Comparison of ENCODE assay signal across 32 mouse cellular contexts in the genomic region with DNA sequence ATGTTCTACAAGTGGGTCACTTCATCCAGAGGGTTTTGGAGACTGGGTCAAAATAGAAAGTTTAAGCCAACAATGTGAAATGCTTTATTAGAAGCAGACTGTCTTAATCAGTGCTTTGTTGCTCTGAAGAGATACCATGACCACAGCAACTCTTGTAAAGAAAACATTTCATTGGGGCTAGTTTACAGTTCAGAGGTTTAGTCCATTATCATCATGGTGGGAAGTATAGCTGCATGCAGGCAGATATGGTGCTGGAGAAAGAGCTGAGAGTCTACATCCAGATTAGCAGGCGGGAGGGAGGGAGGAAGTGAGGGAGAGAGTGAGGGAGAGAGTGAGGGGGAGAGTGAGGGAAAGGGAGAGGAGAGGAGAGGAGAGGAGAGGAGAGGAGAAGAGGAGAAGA.
"Had no signal": no experiment of that assay in that cellular context is flagged by ENCODE, and none has a peak within 500 bp of the region (broad histone marks: within the 10 kb centered on the region; RNA-seq: fewer than 3 reads in every experiment).

No protein-coding gene starts in this region.

- H3K27me3 ChIP-seq: limb, embryonic 12.5 days; limb, embryonic 13.5 days; limb, embryonic 15.5 days; liver, embryonic 12.5 days; liver, embryonic 13.5 days; liver, embryonic 15.5 days; lung, embryonic 15.5 days; megakaryocyte, embryonic 14.5 days; midbrain, embryonic 12.5 days; midbrain, embryonic 13.5 days; midbrain, embryonic 15.5 days; neural tube, embryonic 12.5 days had no signal

- ATAC-seq: liver, embryonic 12.5 days; liver, postnatal 0 days; lung, postnatal 0 days; midbrain, embryonic 13.5 days; midbrain, embryonic 15.5 days; midbrain, embryonic 16.5 days had no signal

- H3K9me3 ChIP-seq: limb, embryonic 10.5 days; limb, embryonic 12.5 days; limb, embryonic 13.5 days; limb, embryonic 15.5 days; liver, embryonic 12.5 days; liver, embryonic 13.5 days; liver, embryonic 15.5 days; lung, embryonic 15.5 days; midbrain, embryonic 10.5 days; midbrain, embryonic 12.5 days; midbrain, embryonic 13.5 days; midbrain, embryonic 15.5 days; neural tube, embryonic 12.5 days had no signal

- H3K4me2 ChIP-seq: limb, embryonic 12.5 days; limb, embryonic 13.5 days; limb, embryonic 15.5 days; liver, embryonic 11.5 days; liver, embryonic 12.5 days; liver, embryonic 13.5 days; liver, embryonic 15.5 days; lung, embryonic 14.5 days; lung, embryonic 15.5 days; midbrain, embryonic 11.5 days; midbrain, embryonic 12.5 days; midbrain, embryonic 13.5 days; midbrain, embryonic 15.5 days; neural tube, embryonic 12.5 days had no signal

- DNase-seq: left cerebral cortex, postnatal 4 days; liver; liver, embryonic 13.5 days; liver, postnatal 0 days; lung, adult 18-20 months; lung, adult 2 months; lung, embryonic 14.5 days; lung, postnatal 10 days; lung, postnatal 14 days; lung, postnatal 36 days; lung, postnatal 4 days; midbrain, embryonic 14.5 days had no signal

- H3K36me3 ChIP-seq: limb, embryonic 10.5 days; limb, embryonic 12.5 days; limb, embryonic 13.5 days; limb, embryonic 15.5 days; liver, embryonic 12.5 days; liver, embryonic 13.5 days; liver, embryonic 15.5 days; lung, embryonic 15.5 days; midbrain, embryonic 12.5 days; midbrain, embryonic 13.5 days; midbrain, embryonic 15.5 days; neural tube, embryonic 12.5 days had no signal

- H3K4me3 ChIP-seq: limb, embryonic 10.5 days; limb, embryonic 12.5 days; limb, embryonic 13.5 days; limb, embryonic 15.5 days; liver, embryonic 12.5 days; liver, embryonic 13.5 days; liver, embryonic 15.5 days; lung, embryonic 15.5 days; megakaryocyte, embryonic 14.5 days; midbrain, embryonic 10.5 days; midbrain, embryonic 12.5 days; midbrain, embryonic 13.5 days; midbrain, embryonic 15.5 days; myocyte; neural tube, embryonic 12.5 days had no signal

- H3K9ac ChIP-seq: limb, embryonic 12.5 days; limb, embryonic 13.5 days; limb, embryonic 15.5 days; liver, embryonic 12.5 days; liver, embryonic 13.5 days; liver, embryonic 14.5 days; liver, embryonic 15.5 days; liver, postnatal 0 days; lung, embryonic 14.5 days; lung, embryonic 15.5 days; midbrain, embryonic 12.5 days; midbrain, embryonic 13.5 days; midbrain, embryonic 15.5 days; neural tube, embryonic 12.5 days had no signal

- H3K27ac ChIP-seq: limb, embryonic 10.5 days; limb, embryonic 12.5 days; limb, embryonic 13.5 days; limb, embryonic 15.5 days; liver, embryonic 12.5 days; liver, embryonic 13.5 days; liver, embryonic 14.5 days; liver, embryonic 15.5 days; lung, embryonic 15.5 days; macrophage; midbrain, embryonic 10.5 days; midbrain, embryonic 12.5 days; midbrain, embryonic 13.5 days; midbrain, embryonic 15.5 days; neural tube, embryonic 12.5 days had no signal
